Mouse (Mus musculus) forebrain, embryonic 11.5 days (tissue): ENCODE data around the gene Flt3l. TPM values are rescaled to one million over a fixed set of nuclear protein-coding genes. Genes with fewer than 3 reads are reported as not detected.

ENCODE experiments used
- ATAC-seq: fragments of 200-750 bp; cut with Nextera tagmentation; replicated peaks from 2 replicates; pipeline ENCODE4 v1.8.0; 2017; ENCODE audit warnings: moderate TSS enrichment; ENCODE audit not compliant: low FRiP score
- DNase-seq: peaks from one replicate; pipeline ENCODE4 v3.0.0-alpha.2; 2017; ENCODE audit warnings: low spot score
- H3K27ac ChIP-seq: fragments of 300-500 bp; sonication (generic); 2 replicates; pipeline ENCODE4 v1.5.1; 2014; ENCODE audit warnings: low read depth, low read length
- H3K27me3 ChIP-seq: fragments of 300-500 bp; sonication (generic); 2 replicates; pipeline ENCODE4 v1.6.1; 2014; ENCODE audit warnings: mild to moderate bottlenecking, low read length, mixed read lengths; ENCODE audit not compliant: control insufficient read depth, insufficient read depth
- H3K36me3 ChIP-seq: fragments of 300-500 bp; sonication (generic); 2 replicates; pipeline ENCODE4 v1.6.1; 2014; ENCODE audit warnings: mild to moderate bottlenecking, low read length, moderate library complexity, mixed read lengths; ENCODE audit not compliant: control insufficient read depth, insufficient read depth
- H3K4me1 ChIP-seq: fragments of 300-500 bp; sonication (generic); replicated peaks from 2 replicates; pipeline ENCODE4 v1.6.1; 2014; ENCODE audit warnings: low read length, mixed read lengths; ENCODE audit not compliant: control insufficient read depth, insufficient read depth
- H3K4me2 ChIP-seq: fragments of 300-500 bp; sonication (generic); 2 replicates; pipeline ENCODE4 v1.6.1; 2014; ENCODE audit warnings: low read depth, mild to moderate bottlenecking, low read length, moderate library complexity, mixed read lengths; ENCODE audit not compliant: severe bottlenecking
- H3K4me3 ChIP-seq: fragments of 300-500 bp; sonication (generic); 2 replicates; pipeline ENCODE4 v1.5.1; 2014; ENCODE audit warnings: low read depth, low read length
- H3K9ac ChIP-seq: fragments of 300-500 bp; sonication (generic); 2 replicates; pipeline ENCODE4 v1.6.1; 2014; ENCODE audit warnings: low read length
- H3K9me3 ChIP-seq: fragments of 300-500 bp; sonication (generic); 2 replicates; pipeline ENCODE4 v1.6.1; 2016; ENCODE audit warnings: low read length, mixed read lengths; ENCODE audit not compliant: control insufficient read depth
- WGBS: fragments of 180-500 bp; shearing (Covaris S2); extraction: QIAGEN DNeasy Blood & Tissue Kit; methylation state at CpG from one replicate; pipeline ENCODE4 v1.1.7; 2014; 5-methylcytosine and 5-hydroxymethylcytosine counted together
- polyA plus RNA-seq: library from polyadenylated mRNA; unstranded; fragments of >200 nt; fragmentation: Nextera tagmentation; extraction: Ambion mirVana; gene quantifications from 2 replicates; pipeline ENCODE4 v1.2.1, GENCODE M21; 2014

Gene Flt3l
- 1.2 and 1.8 TPM in 2 replicates for polyA plus RNA-seq

- peak; percentile 91 for DNase-seq
- peak within 1 kb of the TSS; percentile 40 for H3K4me3 ChIP-seq
- peak; percentile 77 for ATAC-seq
- H3K9ac ChIP-seq, result peak within 1 kb of the TSS; percentile 61
- peaks cover 4% of the 10 kb centered on the region; the same call in 1 of the 2 replicates for H3K4me1 ChIP-seq
- H3K4me2 ChIP-seq, result peak within 1 kb of the TSS; percentile 74
- no peaks in the 10 kb centered on the region for H3K36me3 ChIP-seq
- H3K27ac ChIP-seq, result peak within 1 kb of the TSS; percentile 6; the same call in 1 of the 2 replicates
- peaks cover 2% of the 10 kb centered on the region; the same call in 1 of the 2 replicates for H3K27me3 ChIP-seq
- WGBS, result 4% methylated on average over 29 of the region's 29 CpGs
- no peaks in the 10 kb centered on the region for H3K9me3 ChIP-seq
These were observed at the start of gene Flt3l, which contains the start of gene Gm45713 for GRCm38 (mm10) chr7:45135993-45136567. Flt3l (minus strand) TSS chr7:45136432. Gm45713 (minus strand) TSS chr7:45136231.

DNA sequence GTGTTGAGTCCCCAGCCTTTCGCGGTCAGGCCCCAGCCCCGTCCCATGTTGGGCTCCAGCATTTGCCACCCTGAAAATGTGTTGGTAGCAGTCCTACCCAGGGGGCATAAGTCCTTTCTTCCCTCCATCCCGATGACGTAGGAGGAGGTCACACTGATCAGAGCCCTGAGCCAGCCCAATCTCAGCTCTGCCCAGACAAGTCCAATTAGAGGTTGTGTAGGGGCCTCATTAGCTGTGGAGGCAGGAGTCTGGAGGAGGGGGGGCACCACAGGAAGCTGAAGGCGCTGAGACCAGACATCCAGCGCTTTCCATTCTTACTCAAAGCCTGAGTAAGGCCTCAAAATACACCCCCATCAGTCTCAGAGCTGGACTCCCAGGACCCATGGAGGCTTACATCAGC is 49.7 kb upstream of the Flt3l start:
- Histone ChIP-seq H3K4me3 (no peak overlapping the region), H3K36me3 (no peaks in the 10 kb centered on the region), H3K4me1 (peaks cover 4% of the 10 kb centered on the region; the same call in 1 of the 2 replicates), H3K9ac (no peak overlapping the region), H3K4me2 (no peak overlapping the region), H3K27ac (no peak overlapping the region), H3K27me3 (peaks cover 39% of the 10 kb centered on the region), H3K9me3 (no peaks in the 10 kb centered on the region)
- ATAC-seq (no peak), DNase-seq (no peak)
- 52% methylated on average over 7 of the region's 7 CpGs for WGBS

GRCm38 (mm10) chr7:45183672-45184071 is 47.4 kb upstream of the Flt3l start:
- H3K4me1 ChIP-seq, result peaks cover 6% of the 10 kb centered on the region; the same call in 1 of the 2 replicates
- no peak for ATAC-seq

GRCm38 (mm10) chr7:45182606-45183005 is 46.4 kb upstream of the Flt3l start:
- H3K9ac ChIP-seq, result no peak overlapping the region
- H3K27ac ChIP-seq, result no peak overlapping the region
- H3K4me1 ChIP-seq, result peaks cover 6% of the 10 kb centered on the region; the same call in 1 of the 2 replicates
- DNase-seq (no peak), ATAC-seq (0 out of 2 replicates have a peak, but pooled peaks have one; percentile 8)
- peak overlapping the region; percentile 15; the same call in 1 of the 2 replicates for H3K4me3 ChIP-seq
- H3K9me3 ChIP-seq, result no peaks in the 10 kb centered on the region
- peak overlapping the region; percentile 51 for H3K4me2 ChIP-seq
- 16% methylated on average over 11 of the region's 11 CpGs for WGBS
- H3K36me3 ChIP-seq, result no peaks in the 10 kb centered on the region
- H3K27me3 ChIP-seq, result peaks cover 72% of the 10 kb centered on the region

More at GRCm38 (mm10) chr7:45183672-45184071, 47.4 kb upstream of the Flt3l start:
- peaks cover 61% of the 10 kb centered on the region for H3K27me3 ChIP-seq
- no peak overlapping the region for H3K27ac ChIP-seq
- no peak for DNase-seq
- no peaks in the 10 kb centered on the region for H3K9me3 ChIP-seq
- H3K36me3 ChIP-seq, result no peaks in the 10 kb centered on the region
- no peak overlapping the region for H3K4me3 ChIP-seq
- no peak overlapping the region for H3K9ac ChIP-seq
- WGBS, result 69% methylated on average over 7 of the region's 7 CpGs
- no peak overlapping the region for H3K4me2 ChIP-seq

- WGBS, result under 1% methylated on average over 34 of the region's 34 CpGs
- Histone ChIP-seq H3K4me2 (peak overlapping the region; percentile 51), H3K27ac (no peak overlapping the region), H3K36me3 (no peaks in the 10 kb centered on the region), H3K4me1 (peaks cover 6% of the 10 kb centered on the region; the same call in 1 of the 2 replicates), H3K27me3 (peaks cover 76% of the 10 kb centered on the region), H3K9ac (no peak overlapping the region), H3K4me3 (peak overlapping the region; percentile 15; the same call in 1 of the 2 replicates), H3K9me3 (no peaks in the 10 kb centered on the region)
- peak; percentile 89 for DNase-seq
- peak; percentile 88 for ATAC-seq
These were observed 46.0 kb upstream of the Flt3l start for GRCm38 (mm10) chr7:45182199-45182601.

DNA sequence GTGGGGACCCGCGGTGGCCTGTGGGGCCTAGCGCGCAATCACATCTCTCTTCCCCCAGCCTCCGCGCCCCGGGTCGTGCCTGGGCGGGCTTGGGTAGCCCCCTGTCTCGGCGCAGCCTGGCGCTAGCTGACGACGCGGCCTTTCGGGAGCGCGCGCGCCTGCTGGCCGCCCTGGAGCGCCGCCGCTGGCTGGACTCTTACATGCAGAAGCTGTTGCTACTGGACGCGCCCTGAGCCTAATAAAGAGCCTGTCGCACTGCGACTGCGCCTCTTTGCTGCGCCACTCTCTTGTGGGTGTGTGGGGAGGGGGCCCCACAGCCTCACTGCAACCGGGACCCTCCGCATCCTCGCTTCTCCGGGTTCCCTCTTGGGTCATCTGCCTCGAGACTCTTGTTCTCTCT is 45.3 kb upstream of the Flt3l start:
- H3K9ac ChIP-seq, result no peak overlapping the region
- ATAC-seq, result peak; percentile 8; the same call in 1 of the 2 replicates
- peaks cover 82% of the 10 kb centered on the region for H3K27me3 ChIP-seq
- H3K4me1 ChIP-seq, result peaks cover 6% of the 10 kb centered on the region; the same call in 1 of the 2 replicates
- no peaks in the 10 kb centered on the region for H3K9me3 ChIP-seq
- WGBS, result 4% methylated on average over 35 of the region's 35 CpGs
- peak overlapping the region; percentile 32; the same call in 1 of the 2 replicates for H3K4me2 ChIP-seq
- no peak overlapping the region for H3K27ac ChIP-seq
- H3K4me3 ChIP-seq, result peak overlapping the region; percentile 10; the same call in 1 of the 2 replicates
- peak; percentile 70 for DNase-seq
- H3K36me3 ChIP-seq, result no peaks in the 10 kb centered on the region

GRCm38 (mm10) chr7:45180896-45181477 is 44.8 kb upstream of the Flt3l start, which contains the start of gene Pth2:
Pth2 (plus strand) TSS chr7:45180995.
- no peak for ATAC-seq
- Histone ChIP-seq H3K9me3 (no peaks in the 10 kb centered on the region), H3K27me3 (peaks cover 87% of the 10 kb centered on the region), H3K36me3 (no peaks in the 10 kb centered on the region), H3K4me1 (peaks cover 10% of the 10 kb centered on the region), H3K27ac (no peak within 1 kb of the TSS), H3K4me2 (peak within 1 kb of the TSS; percentile 32; the same call in 1 of the 2 replicates), H3K4me3 (peak within 1 kb of the TSS; percentile 10; the same call in 1 of the 2 replicates), H3K9ac (no peak within 1 kb of the TSS)
- WGBS, result 11% methylated on average over 18 of the region's 20 CpGs
- DNase-seq, result no peak

- Histone ChIP-seq H3K27ac (no peak within 1 kb of the TSS), H3K4me3 (no peak within 1 kb of the TSS), H3K36me3 (no peaks in the 10 kb centered on the region), H3K27me3 (peaks cover 99% of the 10 kb centered on the region), H3K9ac (no peak within 1 kb of the TSS), H3K4me2 (no peak within 1 kb of the TSS), H3K4me1 (peaks cover 11% of the 10 kb centered on the region), H3K9me3 (no peaks in the 10 kb centered on the region)
- WGBS, result 27% methylated on average over 7 of the region's 7 CpGs
- no peak for DNase-seq
- ATAC-seq, result no peak
These were observed 43.2 kb upstream of the Flt3l start, which contains the start of gene Gfy for GRCm38 (mm10) chr7:45179469-45179868. Gfy (minus strand) TSS chr7:45179569.
